Mouse (Mus musculus) MEL (cell line): Measurements from ENCODE around the gene Ngb. TPM values are rescaled to one million over a fixed set of nuclear protein-coding genes. Genes with fewer than 3 reads are reported as not detected.
A peak's percentile ranks its signal among the peaks of the same experiment; 100 is the strongest.

Experiments used
- DNase-seq: peaks from one replicate; pipeline ENCODE4 v3.0.0; 2011; ENCODE audit warnings: low read depth, low spot score
- H3K27ac ChIP-seq: 2 replicates; pipeline ENCODE4 v1.5.1; 2012; ENCODE audit warnings: low read depth, mild to moderate bottlenecking, control low read depth, low read length, moderate library complexity; ENCODE audit not compliant: control insufficient read depth
- H3K27me3 ChIP-seq, 2 experiments: fragments of 150-350 bp in 1 of 2; sonication (generic) in 1 of 2; 2 replicates each; pipeline ENCODE4 v1.6.1; 2012; ENCODE audit warnings: low read length in 2 of 2, mild to moderate bottlenecking in 2 of 2, improper control_type of control experiment in 1 of 2, moderate library complexity in 1 of 2; ENCODE audit not compliant: insufficient read depth in 2 of 2, control insufficient read depth in 1 of 2
- H3K36me3 ChIP-seq, 2 experiments: 2 replicates each; pipeline ENCODE4 v1.6.1; 2012 to 2014; ENCODE audit warnings: low read length in 2 of 2, improper control_type of control experiment in 1 of 2, inconsistent platforms in 1 of 2, mild to moderate bottlenecking in 1 of 2; ENCODE audit not compliant: insufficient read depth in 2 of 2, control insufficient read depth in 1 of 2
- H3K4me1 ChIP-seq, 2 experiments: fragments of 150-350 bp in 1 of 2; sonication (generic) in 1 of 2; 2 replicates each; pipeline ENCODE4 v1.6.1; 2012; ENCODE audit warnings: low read length in 2 of 2, improper control_type of control experiment in 1 of 2, mild to moderate bottlenecking in 1 of 2; ENCODE audit not compliant: insufficient read depth in 2 of 2, control insufficient read depth in 1 of 2
- H3K4me3 ChIP-seq, 2 experiments: fragments of 150-350 bp in 1 of 2; sonication (generic) in 1 of 2; 2 replicates each; pipeline ENCODE4 v1.5.1; 2012; ENCODE audit warnings: low read depth in 2 of 2, low read length in 2 of 2, mild to moderate bottlenecking in 2 of 2, moderate library complexity in 2 of 2, control low read depth in 1 of 2, improper control_type of control experiment in 1 of 2; ENCODE audit not compliant: control insufficient read depth in 1 of 2, insufficient read depth in 1 of 2
- H3K79me2 ChIP-seq: 2 replicates; pipeline ENCODE4 v1.6.1; 2012; ENCODE audit warnings: mild to moderate bottlenecking, low read length, moderate library complexity; ENCODE audit not compliant: control insufficient read depth, poor library complexity, insufficient read depth
- H3K9ac ChIP-seq: 2 replicates; pipeline ENCODE4 v1.6.1; 2012; ENCODE audit warnings: low read depth, mild to moderate bottlenecking, control low read depth, low read length, moderate library complexity; ENCODE audit not compliant: control insufficient read depth, poor library complexity, severe bottlenecking
- H3K9me3 ChIP-seq: fragments of 150-350 bp; sonication (generic); replicated peaks from 2 replicates; pipeline ENCODE4 v1.6.1; 2012; ENCODE audit warnings: mild to moderate bottlenecking, low read length, improper control_type of control experiment, moderate library complexity; ENCODE audit not compliant: insufficient read depth
- CHD2 ChIP-seq: IDR thresholded peaks from 2 replicates; pipeline ENCODE4 v1.6.1; 2011; ENCODE audit warnings: low read length, improper control_type of control experiment
- CTCF ChIP-seq, 3 experiments: IDR thresholded peaks in 2 of 3; conservative IDR thresholded peaks in 1 of 3; 2 replicates each; pipeline ENCODE4 v1.5.1; 2011 to 2012; ENCODE audit warnings: low read length in 3 of 3, low read depth in 2 of 3, mild to moderate bottlenecking in 2 of 3, improper control_type of control experiment in 1 of 3, inconsistent platforms in 1 of 3, mixed read lengths in 1 of 3, moderate library complexity in 1 of 3; ENCODE audit not compliant: control insufficient read depth in 1 of 3, insufficient read depth in 1 of 3, poor library complexity in 1 of 3, severe bottlenecking in 1 of 3
- E2F4 ChIP-seq: IDR thresholded peaks from 2 replicates; pipeline ENCODE4 v1.6.1; 2011; ENCODE audit warnings: low read depth, low read length, improper control_type of control experiment, borderline replicate concordance
- ELF1 ChIP-seq: IDR thresholded peaks from 2 replicates; pipeline ENCODE4 v1.6.1; 2014; ENCODE audit warnings: low read depth, mild to moderate bottlenecking, inconsistent platforms, low read length, improper control_type of control experiment, moderate library complexity
- EP300 ChIP-seq, 2 experiments: IDR thresholded peaks; 2 replicates each; pipeline ENCODE4 v1.6.1; 2011; ENCODE audit warnings: improper control_type of control experiment in 2 of 2, low read length in 2 of 2, low read depth in 1 of 2, mild to moderate bottlenecking in 1 of 2
- ETS1 ChIP-seq: IDR thresholded peaks from 2 replicates; pipeline ENCODE4 v1.6.1; 2012; ENCODE audit warnings: low read depth, mild to moderate bottlenecking, inconsistent platforms, low read length, improper control_type of control experiment, moderate library complexity
- GATA1 ChIP-seq: IDR thresholded peaks from 2 replicates; pipeline ENCODE4 v1.6.1; 2011; ENCODE audit warnings: low read depth, low read length, improper control_type of control experiment
- KAT2A ChIP-seq: conservative IDR thresholded peaks from 2 replicates; pipeline ENCODE4 v1.6.1; 2012; ENCODE audit warnings: low read depth, low read length, improper control_type of control experiment, inconsistent platforms
- MAFK ChIP-seq: IDR thresholded peaks from 2 replicates; pipeline ENCODE4 v1.6.1; 2011; ENCODE audit warnings: low read depth, mild to moderate bottlenecking, low read length, improper control_type of control experiment, borderline replicate concordance
- MAX ChIP-seq: IDR thresholded peaks from 2 replicates; pipeline ENCODE4 v1.6.1; 2011; ENCODE audit warnings: low read length, improper control_type of control experiment
- MXI1 ChIP-seq: IDR thresholded peaks from 2 replicates; pipeline ENCODE4 v1.6.1; 2011; ENCODE audit warnings: mild to moderate bottlenecking, low read depth, low read length, improper control_type of control experiment
- MYC ChIP-seq: IDR thresholded peaks from 2 replicates; pipeline ENCODE4 v1.6.1; 2011; ENCODE audit warnings: low read depth, mild to moderate bottlenecking, low read length, improper control_type of control experiment, moderate library complexity
- POLR2AphosphoS5 ChIP-seq: IDR thresholded peaks from 2 replicates; pipeline ENCODE4 v1.6.1; 2012; ENCODE audit warnings: low read depth, borderline replicate concordance, mild to moderate bottlenecking, inconsistent platforms, low read length, moderate library complexity, mixed read lengths
- RCOR1 ChIP-seq: IDR thresholded peaks from 2 replicates; pipeline ENCODE4 v1.6.1; 2012; ENCODE audit warnings: low read depth, mild to moderate bottlenecking, inconsistent platforms, low read length, improper control_type of control experiment
- SIN3A ChIP-seq: IDR thresholded peaks from 2 replicates; pipeline ENCODE4 v1.6.1; 2012; ENCODE audit warnings: low read length, improper control_type of control experiment, inconsistent platforms
- SMC3 ChIP-seq: IDR thresholded peaks from 2 replicates; pipeline ENCODE4 v1.6.1; 2011; ENCODE audit warnings: low read depth, low read length, improper control_type of control experiment
- TAL1 ChIP-seq: IDR thresholded peaks from 2 replicates; pipeline ENCODE4 v1.6.1; 2012; ENCODE audit warnings: mild to moderate bottlenecking, inconsistent platforms, low read length, moderate library complexity, mixed read lengths
- TCF12 ChIP-seq: IDR thresholded peaks from 2 replicates; pipeline ENCODE4 v1.6.1; 2014; ENCODE audit warnings: low read depth, mild to moderate bottlenecking, inconsistent platforms, low read length, improper control_type of control experiment, moderate library complexity
- USF1 ChIP-seq: IDR thresholded peaks from 2 replicates; pipeline ENCODE4 v1.6.1; 2014; ENCODE audit warnings: low read depth, mild to moderate bottlenecking, inconsistent platforms, low read length, improper control_type of control experiment, moderate library complexity
- USF2 ChIP-seq, 2 experiments: IDR thresholded peaks; 2 replicates each; pipeline ENCODE4 v1.6.1; 2011 to 2012; ENCODE audit warnings: improper control_type of control experiment in 2 of 2, low read length in 2 of 2, borderline replicate concordance in 1 of 2, inconsistent platforms in 1 of 2, low read depth in 1 of 2, mild to moderate bottlenecking in 1 of 2; ENCODE audit not compliant: insufficient read depth in 1 of 2
- ZKSCAN1 ChIP-seq: IDR thresholded peaks from 2 replicates; pipeline ENCODE4 v1.6.1; 2012; ENCODE audit warnings: low read depth, mild to moderate bottlenecking, inconsistent platforms, low read length, improper control_type of control experiment, moderate library complexity
- ZMIZ1 ChIP-seq: IDR thresholded peaks from 2 replicates; pipeline ENCODE4 v1.6.1; 2012; ENCODE audit warnings: low read depth, mild to moderate bottlenecking, inconsistent platforms, low read length, improper control_type of control experiment, moderate library complexity
- polyA plus RNA-seq, 2 experiments: library from polyadenylated mRNA; stranded (reverse) in 1 of 2; unstranded in 1 of 2; fragments of >175 nt in 1 of 2; fragments of >200 nt in 1 of 2; gene quantifications; 2 replicates each; pipeline versions ENCODE4 v1.2.1 to v1.2.4; 2012; ENCODE audit warnings: low replicate concordance in 2 of 2, low read depth in 1 of 2; ENCODE audit not compliant: insufficient read length in 2 of 2, insufficient read depth in 1 of 2, missing spikeins in 1 of 2
- total RNA-seq: library from RNA; depleted of rRNA; stranded (reverse); fragments of 300-350 nt; gene quantifications from 2 replicates; pipeline ENCODE4 v1.2.3, GENCODE M21; 2012

Ngb gene
- total and polyA plus RNA-seq, 3 experiments: not detected

GRCm38 (mm10) chr12:87132784-87133183 lies 30.4 kb upstream of the Ngb start:
- no peak overlapping the region for H3K9ac ChIP-seq
- H3K79me2 ChIP-seq: no peaks in the 10 kb centered on the region
- H3K4me1 ChIP-seq: peaks cover 2 to 10% of the 10 kb centered on the region in 2 experiments; a peak in 3 of 4 replicates
- no peak overlapping the region for H3K4me3 ChIP-seq
- TF ChIP-seq ZKSCAN1 (no peak), GATA1 (peak; percentile 5; the same call in 1 of the 2 replicates)
- peaks cover 0 to 9% of the 10 kb centered on the region in 2 experiments; a peak in 2 of 4 replicates for H3K36me3 ChIP-seq
- DNase-seq: no peak
- H3K27me3 ChIP-seq: no peaks in the 10 kb centered on the region
- no peak overlapping the region for H3K27ac ChIP-seq
- H3K9me3 ChIP-seq: no peaks in the 10 kb centered on the region

GRCm38 (mm10) chr12:87132210-87132609 lies 29.9 kb upstream of the Ngb start:
- peaks cover 2 to 10% of the 10 kb centered on the region in 2 experiments; a peak in 3 of 4 replicates for H3K4me1 ChIP-seq
- no peak overlapping the region for H3K27ac ChIP-seq
- H3K9me3 ChIP-seq: no peaks in the 10 kb centered on the region
- H3K4me3 ChIP-seq: no peak overlapping the region
- H3K27me3 ChIP-seq: no peaks in the 10 kb centered on the region
- H3K79me2 ChIP-seq: no peaks in the 10 kb centered on the region
- DNase-seq: peak; percentile 21
- peaks cover 0 to 9% of the 10 kb centered on the region in 2 experiments; a peak in 2 of 4 replicates for H3K36me3 ChIP-seq
- no peak overlapping the region for H3K9ac ChIP-seq
- TF ChIP-seq USF1 (no peak), MXI1 (no peak; the same call in 1 of the 2 replicates), TAL1 (0 out of 2 replicates have a peak, but pooled peaks have one; percentile 33), MYC (no peak), USF2 (IDR thresholded peaks at IDR 0.05; ENCODE audit: borderline replicate concordance in 1 of 2, insufficient read depth in 1 of 2, low read depth in 1 of 2, low read length in 2 of 2) (no peak), EP300 (IDR thresholded peaks at IDR 0.05; ENCODE audit: low read depth in 1 of 2, low read length in 2 of 2) (peak; percentile 39 to 60; a peak in 2 of 4 replicates), MAX (0 out of 2 replicates have a peak, but pooled peaks have one; percentile 23), E2F4 (no peak), ETS1 (peak; percentile 91), SIN3A (peak; percentile 50), MAFK (no peak), ZMIZ1 (no peak), SMC3 (no peak), RCOR1 (no peak), CHD2 (no peak), KAT2A (no peak), CTCF (IDR thresholded peaks at IDR 0.05 in 2 of 3, conservative IDR thresholded peaks at IDR 0.05 in 1 of 3; ENCODE audit: control insufficient read depth in 1 of 3, insufficient read depth in 1 of 3, low read depth in 2 of 3, low read length in 3 of 3, poor library complexity in 1 of 3, severe bottlenecking in 1 of 3) (no peak), POLR2AphosphoS5 (no peak), TCF12 (peak; percentile 46; the same call in 1 of the 2 replicates), GATA1 (peak; percentile 76), ELF1 (no peak)
- TF ChIP-seq, all 39 proteins: peak for 7
